ENCODE assay signal across 10 mouse cellular contexts in the genomic region with DNA sequence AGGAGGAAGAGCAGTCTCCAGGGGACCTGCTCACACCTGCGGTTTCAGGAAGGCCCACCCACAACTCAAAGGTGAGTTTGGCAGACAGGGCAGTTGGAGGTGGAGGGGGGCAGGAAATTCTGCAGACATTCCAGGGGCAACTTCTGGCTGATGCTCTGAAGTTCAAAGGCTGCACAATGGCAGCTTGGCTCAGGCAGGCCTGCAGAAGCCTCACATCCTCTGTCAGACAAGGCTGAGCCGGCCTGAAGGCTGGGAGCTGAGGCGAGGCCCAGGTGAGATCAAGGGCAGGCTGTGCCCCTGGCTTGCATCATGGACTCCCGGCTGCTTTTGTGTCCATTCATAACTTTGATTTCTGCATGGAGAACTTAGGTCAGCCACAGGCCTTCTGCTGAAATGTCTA. TPM values are rescaled to one million over a fixed set of nuclear protein-coding genes. Genes with fewer than 3 reads are reported as not detected.
DNase-seq lines count a peak whose midpoint lies in the region; ATAC-seq lines count a peak whose summit lies in the region.
"Had no signal": no experiment of that assay in that cellular context is flagged by ENCODE, and none has a peak within 500 bp of the region (broad histone marks: within the 10 kb centered on the region; RNA-seq: fewer than 3 reads in every experiment).

No protein-coding gene starts in this region.

- no peak for ATAC-seq in megakaryocyte, adult 5-6 weeks (ENCODE audit: poor library complexity, severe bottlenecking)
- ATAC-seq in forebrain, embryonic 15.5 days (replicated peaks): no peak
- ATAC-seq in limb, embryonic 13.5 days (ENCODE audit: low FRiP score, low read depth): no peak
- no peak; the same call in 1 of the 2 replicates for ATAC-seq in intestine, embryonic 15.5 days

- WGBS in forebrain, embryonic 15.5 days: 61% methylated on average over 4 of the region's 4 CpGs
- WGBS in limb, embryonic 13.5 days: 19% methylated on average over 4 of the region's 4 CpGs
- 44% methylated on average over 4 of the region's 4 CpGs for WGBS in intestine, embryonic 15.5 days

- peak overlapping the region; percentile 59 for H3K4me3 ChIP-seq in megakaryocyte, embryonic 14.5 days (replicated peaks)
- H3K4me3 ChIP-seq in forebrain, embryonic 15.5 days: no peak overlapping the region
- no peak overlapping the region for H3K4me3 ChIP-seq in limb, embryonic 13.5 days
- H3K4me3 ChIP-seq in intestine, embryonic 15.5 days (replicated peaks): no peak overlapping the region

- H3K27me3 ChIP-seq in megakaryocyte, embryonic 14.5 days (replicated peaks): no peaks in the 10 kb centered on the region
- H3K27me3 ChIP-seq in forebrain, embryonic 15.5 days: no peaks in the 10 kb centered on the region
- H3K27me3 ChIP-seq in limb, embryonic 13.5 days: 0 out of 2 replicates have a peak, but pooled peaks cover 5% of the 10 kb centered on the region
- no peaks in the 10 kb centered on the region for H3K27me3 ChIP-seq in intestine, embryonic 15.5 days (replicated peaks)

- H3K9ac ChIP-seq in forebrain, embryonic 15.5 days (replicated peaks): no peak overlapping the region
- H3K9ac ChIP-seq in limb, embryonic 13.5 days: peak overlapping the region; percentile 50
- no peak overlapping the region for H3K9ac ChIP-seq in intestine, embryonic 15.5 days

- H3K27ac ChIP-seq in forebrain, embryonic 15.5 days (replicated peaks): peak overlapping the region; percentile 55
- peak overlapping the region; percentile 40; the same call in 1 of the 2 replicates for H3K27ac ChIP-seq in limb, embryonic 13.5 days
- no peak overlapping the region for H3K27ac ChIP-seq in intestine, embryonic 15.5 days

- DNase-seq in thymus, postnatal 14 days: peak; percentile 41
- no peak for DNase-seq in cerebellum, adult 11-12 months
- DNase-seq in yolk sac, embryonic 10.5 days (ENCODE audit: low spot score): no peak
- DNase-seq: adrenal gland, postnatal 36 days; heart, adult 18-20 months had no signal

- H3K4me1 ChIP-seq in megakaryocyte, embryonic 14.5 days: peaks cover 100% of the 10 kb centered on the region
- H3K4me1 ChIP-seq in forebrain, embryonic 15.5 days: peaks cover 18% of the 10 kb centered on the region
- H3K4me1 ChIP-seq in limb, embryonic 13.5 days: peaks cover 29% of the 10 kb centered on the region
- H3K4me1 ChIP-seq in intestine, embryonic 15.5 days (replicated peaks): peaks cover 7% of the 10 kb centered on the region

- peaks cover 86% of the 10 kb centered on the region for H3K36me3 ChIP-seq in megakaryocyte, embryonic 14.5 days (replicated peaks; ENCODE audit: low read length)
- H3K36me3 ChIP-seq in forebrain, embryonic 15.5 days: no peaks in the 10 kb centered on the region
- peaks cover 15% of the 10 kb centered on the region; the same call in 1 of the 2 replicates for H3K36me3 ChIP-seq in limb, embryonic 13.5 days
- H3K36me3 ChIP-seq in intestine, embryonic 15.5 days: no peaks in the 10 kb centered on the region

- H3K9me3 ChIP-seq in megakaryocyte, embryonic 14.5 days: no peaks in the 10 kb centered on the region
- H3K9me3 ChIP-seq in forebrain, embryonic 15.5 days: no peaks in the 10 kb centered on the region
- H3K9me3 ChIP-seq in limb, embryonic 13.5 days: no peaks in the 10 kb centered on the region
- H3K9me3 ChIP-seq in intestine, embryonic 15.5 days: no peaks in the 10 kb centered on the region

- no peak overlapping the region for H3K4me2 ChIP-seq in forebrain, embryonic 15.5 days (replicated peaks)
- no peak overlapping the region for H3K4me2 ChIP-seq in limb, embryonic 13.5 days (replicated peaks)
- H3K4me2 ChIP-seq in intestine, embryonic 15.5 days (replicated peaks): no peak overlapping the region

RNA-seq across cellular contexts. Expression of gene Mvb12b, which starts 41.1 kb away (rescaled TPM):
- polyA plus RNA-seq in megakaryocyte, embryonic 14.5 days (2012; ENCODE audit: insufficient read depth, low replicate concordance): 181 and 204 TPM in 2 replicates
- 22.2 and 23.9 TPM in 2 replicates for total RNA-seq in megakaryocyte, adult 5-6 weeks (2015)
- 9.5 and 10.1 TPM in 2 replicates for total RNA-seq in megakaryocyte, adult 5-6 weeks (2017)
- polyA plus RNA-seq in forebrain, embryonic 15.5 days (2015; fragmentation: Nextera tagmentation; extraction: Ambion mirVana): 75.9 and 85.8 TPM in 2 replicates
- 22.6 and 23.8 TPM in 2 replicates for polyA plus RNA-seq in limb, embryonic 13.5 days (2015; fragmentation: Nextera tagmentation; extraction: Ambion mirVana)
- 12.8 and 15.7 TPM in 2 replicates for polyA plus RNA-seq in intestine, embryonic 15.5 days (2015; fragmentation: Nextera tagmentation; extraction: Ambion mirVana)
